Mouse (Mus musculus) brain, embryonic 14.5 days (tissue): ENCODE results near the gene Adsl. TPM values are rescaled to one million over a fixed set of nuclear protein-coding genes. Genes with fewer than 3 reads are reported as not detected.
"Not testable (repeated sequence)": the region's sequence is repeated elsewhere in the genome, so short reads cannot be mapped to it uniquely, and the experiment has no call there.

Experiments
- DNase-seq: peaks from one replicate; pipeline ENCODE4 v3.0.0-alpha.2; 2011; ENCODE audit warnings: low read depth
- CTCF ChIP-seq: fragments of 200-500 bp; IDR thresholded peaks from 2 replicates; pipeline ENCODE4 v1.5.1; 2012; ENCODE audit warnings: inconsistent platforms, mild to moderate bottlenecking, moderate library complexity, borderline replicate concordance; ENCODE audit not compliant: insufficient read depth, insufficient read length; ENCODE audit errors: extremely low read depth
- POLR2A ChIP-seq: fragments of 200-500 bp; IDR thresholded peaks from 2 replicates; pipeline ENCODE4 v1.6.1; 2012; ENCODE audit warnings: mild to moderate bottlenecking, inconsistent platforms, borderline replicate concordance; ENCODE audit not compliant: poor library complexity, insufficient read depth, insufficient read length, severe bottlenecking; ENCODE audit errors: extremely low read depth
- polyA plus RNA-seq: library from polyadenylated mRNA; depleted of rRNA; stranded (reverse); fragments of >200 nt; gene quantifications from 2 replicates; pipeline ENCODE4 v1.2.3, GENCODE M21; 2012; rRNA removed

Adsl gene
- polyA plus RNA-seq = 70.4 and 70.5 TPM in 2 replicates

DNA sequence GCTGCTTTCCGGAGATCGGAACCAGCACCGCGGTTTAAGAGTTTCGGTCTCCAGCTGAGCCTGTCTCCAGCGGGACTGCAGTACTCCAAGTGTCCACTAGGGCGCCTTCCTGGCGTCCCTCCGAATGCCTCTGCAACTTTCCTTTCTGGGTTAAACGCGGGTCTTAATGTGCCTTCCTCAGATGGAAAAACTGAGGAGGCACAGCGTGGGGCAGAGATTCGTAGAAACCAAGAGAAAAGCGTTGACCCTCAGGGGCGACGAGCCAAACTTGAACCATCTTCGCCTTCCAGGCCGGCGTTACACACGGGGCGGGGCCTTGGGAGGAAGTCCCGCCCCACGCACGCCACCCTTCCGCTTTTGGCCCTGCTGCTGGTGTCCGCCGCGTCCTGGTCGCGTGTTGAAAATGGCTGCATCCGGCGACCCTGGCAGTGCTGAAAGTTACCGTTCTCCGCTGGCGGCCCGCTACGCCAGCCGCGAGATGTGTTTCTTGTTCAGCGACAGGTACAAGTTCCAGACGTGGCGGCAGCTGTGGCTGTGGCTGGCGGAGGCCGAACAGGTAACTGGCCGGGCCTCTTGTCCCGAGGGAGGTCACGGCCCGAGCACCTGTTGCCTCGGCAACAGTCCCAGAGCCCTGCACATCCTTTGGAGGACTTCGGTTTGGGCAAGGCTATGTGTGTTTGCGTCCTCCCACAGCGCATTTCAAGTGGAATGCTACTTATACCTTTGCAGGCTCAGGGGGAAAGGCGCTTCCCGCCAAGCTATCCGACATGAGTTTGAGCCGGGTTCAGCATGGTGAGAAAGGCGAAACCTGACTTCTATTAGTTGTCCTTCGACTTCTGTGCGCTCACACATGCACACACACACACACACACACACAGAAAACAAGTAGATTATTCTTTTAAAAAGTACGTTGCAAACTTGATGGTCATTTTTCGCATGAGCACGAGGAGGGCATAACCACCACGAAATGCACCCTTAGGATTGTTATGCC lies at the start of gene Adsl:
Gene Adsl (plus strand): TSS at position 346 of the 991 bp plus-strand sequence.
- TF ChIP-seq CTCF (peak; percentile 99), POLR2A (peak; percentile 16; the same call in 1 of the 2 replicates)
- DNase-seq = peak; percentile 96

- no peak for DNase-seq
- TF ChIP-seq POLR2A (no peak), CTCF (no peak)
These were observed 48.5 kb upstream of the Adsl start for GRCm38 (mm10) chr15:80899806-80900205.

DNA sequence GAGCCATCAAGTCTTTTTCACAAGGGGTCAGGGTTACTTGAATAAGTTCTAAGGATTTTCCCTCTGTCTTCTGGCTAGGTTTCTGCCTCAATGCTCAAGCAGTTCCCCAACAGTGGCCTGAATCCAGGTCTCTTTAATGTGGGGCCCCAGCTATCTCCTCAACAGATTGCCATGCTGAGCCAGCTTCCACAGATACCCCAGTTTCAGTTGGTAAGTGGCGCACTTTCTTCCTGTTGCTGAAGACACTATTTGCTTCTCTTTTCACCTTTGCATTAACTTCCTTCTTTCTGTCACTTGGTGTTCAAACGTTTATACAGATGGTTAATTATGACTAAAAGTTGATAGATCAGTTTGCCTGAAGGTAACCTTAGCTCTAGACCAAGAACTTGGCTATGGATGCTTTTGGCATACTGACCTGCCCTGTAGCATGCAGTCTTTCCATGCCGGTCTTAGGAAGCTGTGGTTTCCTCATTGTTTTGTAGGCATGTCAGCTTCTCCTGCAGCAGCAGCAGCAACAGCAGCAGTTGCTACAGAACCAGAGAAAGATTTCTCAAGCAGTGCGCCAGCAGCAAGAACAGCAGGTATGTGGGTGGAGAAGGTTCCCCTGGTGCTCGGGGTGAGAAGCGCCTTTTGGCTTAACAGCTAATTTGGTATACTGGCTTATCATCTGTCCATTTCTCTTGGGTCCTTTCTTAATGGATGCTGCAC lies 46.3 kb upstream of the Adsl start:
- DNase-seq = no peak

DNA sequence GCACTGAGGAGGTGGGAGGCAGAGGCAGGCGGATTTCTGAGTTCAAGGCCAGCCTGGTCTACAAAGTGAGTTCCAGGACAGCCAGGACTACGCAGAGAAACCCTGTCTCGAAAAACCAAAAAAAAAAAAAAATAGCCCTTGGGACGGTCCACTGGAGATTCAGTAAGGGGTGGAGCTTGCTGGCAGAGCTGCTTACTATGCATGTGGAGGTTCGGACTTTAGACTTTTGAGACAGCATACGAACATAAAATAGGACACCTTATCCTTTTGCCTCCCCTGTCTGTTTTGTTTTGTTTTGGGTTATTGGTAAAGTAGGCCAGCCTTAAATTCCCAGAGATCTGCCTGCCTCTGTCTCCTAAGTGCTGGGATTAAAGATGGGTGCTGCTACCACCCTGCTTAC lies 43.5 kb upstream of the Adsl start:
- not testable (repeated sequence) for DNase-seq

More for the DNA sequence above, 46.3 kb upstream of the Adsl start:
- TF ChIP-seq CTCF (no peak), POLR2A (no peak)

- TF ChIP-seq POLR2A = no peak
- no peak for TF ChIP-seq CTCF
- DNase-seq = no peak
These were observed 38.1 kb upstream of the Adsl start for GRCm38 (mm10) chr15:80910183-80910582.

- no peak for TF ChIP-seq CTCF
- TF ChIP-seq POLR2A = no peak
- DNase-seq = no peak
These were observed 37.3 kb upstream of the Adsl start for GRCm38 (mm10) chr15:80910790-80911531.

- TF ChIP-seq POLR2A (no peak), CTCF (no peak)
- DNase-seq = no peak
These were observed 36.1 kb upstream of the Adsl start for GRCm38 (mm10) chr15:80912175-80912574.

DNA sequence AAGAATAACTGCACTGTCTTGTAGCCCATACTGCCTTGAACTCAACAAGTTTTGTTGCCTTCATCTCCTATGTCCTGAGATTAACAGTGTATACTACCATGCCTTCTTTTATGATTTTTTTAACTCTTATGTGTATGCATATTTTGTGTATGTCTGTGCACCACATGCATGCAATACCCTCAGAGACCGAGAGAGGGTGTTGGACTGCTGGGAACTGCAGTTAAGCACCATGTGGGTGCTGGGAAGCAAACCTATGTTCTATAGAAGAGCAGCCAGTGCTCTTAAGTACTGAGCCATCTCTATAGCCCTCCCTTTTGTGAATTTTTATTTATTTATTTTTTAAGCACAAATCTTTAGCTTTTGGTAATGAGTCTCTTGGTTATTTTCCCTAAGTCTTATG lies 34.5 kb upstream of the Adsl start:
- no peak for TF ChIP-seq CTCF
- TF ChIP-seq POLR2A = no peak
- no peak for DNase-seq

DNA sequence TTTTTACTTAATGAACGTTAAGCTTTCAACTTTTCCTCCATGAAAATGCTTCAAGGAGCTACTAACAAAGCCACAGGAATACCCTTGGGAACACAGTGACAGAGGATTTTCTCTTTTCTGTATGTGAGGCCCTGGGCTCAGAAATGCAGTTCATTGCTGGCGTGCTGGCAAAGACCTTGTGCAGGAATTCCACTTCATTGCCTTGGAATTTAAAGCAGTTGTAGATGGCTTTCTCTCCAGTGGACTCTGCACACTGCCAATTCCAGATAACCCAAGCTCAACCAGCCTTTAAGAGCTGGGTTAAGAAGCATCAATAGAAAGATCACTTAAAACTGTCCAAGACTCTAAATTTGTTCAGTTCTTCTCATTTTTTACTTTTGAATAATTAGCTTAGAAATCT lies 32.4 kb upstream of the Adsl start:
- no peak for TF ChIP-seq POLR2A
- TF ChIP-seq CTCF = no peak
- peak; percentile 23 for DNase-seq

- DNase-seq = no peak
- TF ChIP-seq CTCF (no peak), POLR2A (no peak)
These were observed 31.7 kb upstream of the Adsl start for GRCm38 (mm10) chr15:80916621-80917020.

GRCm38 (mm10) chr15:80920346-80920745 lies 27.9 kb upstream of the Adsl start:
- TF ChIP-seq POLR2A (no peak), CTCF (no peak)
- DNase-seq = no peak

- no peak for TF ChIP-seq POLR2A
- TF ChIP-seq CTCF = no peak
- DNase-seq = no peak
These were observed 26.5 kb upstream of the Adsl start for GRCm38 (mm10) chr15:80921781-80922180.

DNA sequence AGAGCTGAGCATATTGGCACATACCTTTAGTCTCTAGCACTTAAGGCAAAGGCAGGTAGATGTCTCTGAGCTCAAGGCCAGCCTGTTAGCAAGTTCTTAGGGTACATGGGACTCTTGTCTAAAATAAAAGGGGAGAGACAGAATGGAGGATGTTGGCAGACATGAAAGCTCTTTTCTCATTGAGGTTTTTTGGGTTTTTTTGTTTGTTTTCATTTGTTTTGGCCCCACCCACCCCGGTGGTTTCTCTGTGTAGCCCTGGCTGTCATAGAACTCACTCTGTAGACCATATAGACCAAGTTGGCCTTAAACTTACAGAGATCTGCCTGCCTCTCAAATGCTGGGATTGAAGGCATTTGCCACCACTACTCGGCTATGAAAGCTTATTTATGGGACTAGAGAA lies 24.1 kb upstream of the Adsl start:
- TF ChIP-seq POLR2A (no peak), CTCF (no peak)
- DNase-seq = no peak
